Mouse (Mus musculus) heart, embryonic 15.5 days (tissue): Measurements from ENCODE around the gene Tmem240. TPM values are rescaled to one million over a fixed set of nuclear protein-coding genes. Genes with fewer than 3 reads are reported as not detected.
A peak's percentile ranks its signal among the peaks of the same experiment; 100 is the strongest.

Experiments
- ATAC-seq: fragments of 200-750 bp; cut with Nextera tagmentation; replicated peaks from 2 replicates; pipeline ENCODE4 v1.8.0; 2017; ENCODE audit warnings: low read depth, moderate TSS enrichment; ENCODE audit not compliant: insufficient number of reproducible peaks, insufficient read depth, low FRiP score
- H3K27ac ChIP-seq: fragments of 300-500 bp; sonication (generic); 2 replicates; pipeline ENCODE4 v1.5.1; 2015; ENCODE audit warnings: mild to moderate bottlenecking, inconsistent platforms
- H3K27me3 ChIP-seq: fragments of 300-500 bp; sonication (generic); 2 replicates; pipeline ENCODE4 v1.6.1; 2015; ENCODE audit warnings: inconsistent platforms
- H3K36me3 ChIP-seq: fragments of 300-500 bp; sonication (generic); 2 replicates; pipeline ENCODE4 v1.6.1; 2015; ENCODE audit warnings: mild to moderate bottlenecking, inconsistent platforms
- H3K4me1 ChIP-seq: fragments of 300-500 bp; sonication (generic); replicated peaks from 2 replicates; pipeline ENCODE4 v1.6.1; 2015; ENCODE audit warnings: inconsistent platforms
- H3K4me2 ChIP-seq: fragments of 300-500 bp; sonication (generic); 2 replicates; pipeline ENCODE4 v1.6.1; 2015; ENCODE audit warnings: inconsistent platforms, mild to moderate bottlenecking, moderate library complexity
- H3K4me3 ChIP-seq: fragments of 300-500 bp; sonication (generic); 2 replicates; pipeline ENCODE4 v1.5.1; 2015; ENCODE audit warnings: mild to moderate bottlenecking, inconsistent platforms
- H3K9ac ChIP-seq: fragments of 300-500 bp; sonication (generic); 2 replicates; pipeline ENCODE4 v1.6.1; 2015; ENCODE audit warnings: mild to moderate bottlenecking, inconsistent platforms
- H3K9me3 ChIP-seq: fragments of 300-500 bp; sonication (generic); replicated peaks from 2 replicates; pipeline ENCODE4 v1.6.1; 2016; ENCODE audit warnings: inconsistent platforms
- WGBS: fragments of 180-500 bp; shearing (Covaris S2); methylation state at CpG from one replicate; pipeline ENCODE4 v1.1.7; 2015; ENCODE audit warnings: mixed read lengths; 5-methylcytosine and 5-hydroxymethylcytosine counted together
- polyA plus RNA-seq: library from polyadenylated mRNA; unstranded; fragments of >200 nt; fragmentation: Nextera tagmentation; extraction: Ambion mirVana; gene quantifications from 2 replicates; pipeline ENCODE4 v1.2.1, GENCODE M21; 2015

The Tmem240 gene
- polyA plus RNA-seq, 1 experiment from 2014 or later: 0.53 TPM

DNA sequence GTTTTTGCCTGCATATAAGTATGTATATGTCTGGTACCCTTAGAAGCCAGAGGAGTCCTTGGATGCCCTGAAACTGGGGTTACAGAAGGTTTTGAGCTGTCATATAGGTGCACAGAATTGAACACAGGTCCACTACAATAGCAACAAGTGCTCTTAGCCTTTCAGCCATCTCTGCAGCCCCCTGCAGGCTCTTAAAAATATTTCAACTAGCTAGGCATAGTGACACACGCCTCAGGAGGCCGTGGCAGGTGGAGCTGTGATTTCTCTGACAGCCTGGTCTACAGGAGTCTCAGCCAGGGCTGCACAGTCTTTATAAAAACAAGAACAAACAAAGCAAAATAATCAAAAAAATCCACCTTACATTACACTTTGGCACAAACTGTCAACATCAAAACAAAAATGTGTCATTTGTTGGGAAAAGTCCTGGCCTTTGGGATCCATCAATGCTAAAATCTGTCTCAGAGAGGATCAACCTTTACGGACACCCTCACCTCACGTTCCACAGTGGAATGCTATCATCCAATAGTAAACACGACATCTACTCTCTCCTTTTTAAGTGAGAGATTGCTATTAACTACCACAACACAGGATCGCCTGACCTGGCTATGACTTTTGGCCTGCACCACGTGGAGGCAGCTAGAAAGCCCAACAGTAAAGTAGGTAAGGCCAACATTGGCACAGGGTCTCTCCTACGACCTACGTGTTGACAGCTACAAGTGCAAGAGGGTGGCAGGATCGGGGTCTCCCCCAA is 25.4 kb downstream of the Tmem240 start:
- Histone ChIP-seq H3K36me3 (peaks cover 18% of the 10 kb centered on the region), H3K4me3 (peak overlapping the region; percentile 82), H3K27ac (peak overlapping the region; percentile 88), H3K27me3 (no peaks in the 10 kb centered on the region), H3K4me1 (peaks cover 40% of the 10 kb centered on the region), H3K9ac (peak overlapping the region; percentile 82), H3K9me3 (no peaks in the 10 kb centered on the region), H3K4me2 (peak overlapping the region; percentile 95)
- ATAC-seq: no peak
- 2% methylated on average over 10 of the region's 10 CpGs for WGBS

DNA sequence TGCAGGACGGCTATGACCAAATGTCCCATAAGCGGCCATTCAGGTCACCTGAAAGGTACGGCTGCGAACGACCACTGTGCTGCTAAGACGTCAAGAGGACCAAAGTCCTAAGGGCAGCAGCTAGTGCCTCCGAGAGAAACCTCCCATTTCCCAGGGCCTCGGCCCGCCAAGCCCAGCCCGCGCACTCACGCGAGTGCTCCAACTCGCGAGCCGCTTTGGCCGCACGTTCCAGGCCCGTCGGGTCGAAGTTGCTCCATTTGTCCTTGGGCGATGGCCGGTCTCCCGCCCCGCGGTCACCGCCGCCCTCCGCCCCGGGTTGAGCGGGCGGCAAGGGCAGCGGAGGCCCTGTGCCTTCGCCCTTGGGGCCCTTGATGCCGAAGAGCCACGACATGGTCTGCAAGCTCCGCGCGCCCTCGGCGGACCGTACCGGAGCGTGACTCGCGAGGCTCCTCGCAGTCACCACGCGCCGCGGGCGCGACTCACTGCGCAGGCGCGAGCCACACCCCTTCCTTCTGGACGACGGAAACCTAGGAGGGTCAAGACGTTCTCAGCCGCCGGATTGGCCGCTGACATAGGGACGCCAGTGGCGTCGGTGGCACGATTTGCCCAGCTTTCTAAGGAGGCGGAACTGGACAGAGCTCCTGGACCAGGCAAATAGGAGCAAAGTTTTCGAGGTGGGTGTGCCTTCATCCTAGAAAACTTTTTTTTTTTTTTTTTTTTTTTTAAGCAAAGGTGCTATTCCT is 26.2 kb downstream of the Tmem240 start, which contains the start of gene Atad3a:
Atad3a (minus strand) TSS at position 481 of the 743 bp plus-strand sequence.
- WGBS: under 1% methylated on average over 67 of the region's 68 CpGs
- Histone ChIP-seq H3K4me1 (peaks cover 40% of the 10 kb centered on the region), H3K4me3 (peak within 1 kb of the TSS; percentile 82), H3K27me3 (no peaks in the 10 kb centered on the region), H3K27ac (peak within 1 kb of the TSS; percentile 88), H3K36me3 (peaks cover 11% of the 10 kb centered on the region), H3K4me2 (peak within 1 kb of the TSS; percentile 95), H3K9me3 (no peaks in the 10 kb centered on the region), H3K9ac (peak within 1 kb of the TSS; percentile 82)
- peak; percentile 97 for ATAC-seq

DNA sequence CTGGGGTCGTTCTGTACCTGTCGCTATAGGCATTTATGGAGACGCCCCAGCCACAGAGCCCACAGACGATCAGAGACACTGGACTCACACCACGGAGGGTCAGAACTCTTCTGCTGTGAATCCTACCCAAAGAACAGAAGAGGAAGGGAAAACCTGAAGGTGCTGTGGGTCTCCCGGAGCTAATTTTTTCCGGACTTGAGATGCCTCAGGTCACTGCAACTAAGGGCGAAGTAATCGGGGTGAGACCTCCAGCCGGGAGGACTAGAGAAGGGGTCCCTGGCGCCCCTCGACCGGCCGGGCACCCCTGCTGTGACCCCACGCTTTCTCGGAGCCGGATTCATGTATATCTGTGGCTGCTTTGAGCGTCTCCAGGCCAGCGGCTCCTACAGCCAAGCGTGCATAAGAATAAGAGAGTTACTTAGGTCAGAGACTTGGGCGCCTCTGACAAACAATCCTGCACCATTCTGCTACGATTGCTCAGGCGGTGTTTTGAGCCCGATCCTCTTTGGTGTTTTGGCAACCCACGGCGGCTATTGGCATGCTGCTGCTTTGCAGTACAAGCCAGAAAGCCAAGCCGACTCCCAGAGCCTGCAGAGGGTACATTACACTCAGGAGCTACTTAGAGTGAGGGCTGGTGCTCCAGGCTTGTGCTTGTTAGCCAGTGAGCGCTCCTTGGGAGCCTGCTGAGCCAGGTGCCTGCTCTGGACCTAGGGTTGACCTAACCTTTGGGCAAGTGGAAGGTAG is 26.9 kb downstream of the Tmem240 start:
- Histone ChIP-seq H3K4me3 (peak overlapping the region; percentile 82), H3K4me2 (peak overlapping the region; percentile 95), H3K27ac (peak overlapping the region; percentile 64), H3K27me3 (no peaks in the 10 kb centered on the region), H3K4me1 (peaks cover 40% of the 10 kb centered on the region), H3K36me3 (peaks cover 3% of the 10 kb centered on the region), H3K9me3 (no peaks in the 10 kb centered on the region), H3K9ac (peak overlapping the region; percentile 77)
- ATAC-seq: no peak; the same call in 1 of the 2 replicates
- 2% methylated on average over 28 of the region's 28 CpGs for WGBS

DNA sequence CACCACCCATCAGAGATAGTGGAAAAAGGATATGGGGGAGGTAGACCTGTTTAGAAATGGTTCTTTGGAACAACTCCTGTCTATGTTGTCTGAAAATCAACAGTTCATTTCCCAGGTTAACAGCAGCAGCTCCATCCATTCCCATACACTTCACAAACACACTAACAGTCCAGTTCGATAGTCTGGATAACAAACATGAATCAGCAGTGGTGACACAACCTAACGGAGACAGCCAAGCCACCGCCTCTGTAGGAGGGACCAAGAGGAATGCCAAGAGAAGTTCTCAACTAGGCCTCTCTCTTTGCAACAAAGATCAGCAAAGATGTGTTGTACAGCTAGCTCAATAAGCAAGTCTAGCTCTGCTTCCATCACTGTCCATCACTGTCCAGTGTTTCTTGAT is 27.8 kb downstream of the Tmem240 start:
- Histone ChIP-seq H3K4me1 (peaks cover 33% of the 10 kb centered on the region), H3K9me3 (no peaks in the 10 kb centered on the region), H3K36me3 (no peaks in the 10 kb centered on the region), H3K27ac (no peak overlapping the region), H3K4me2 (no peak overlapping the region; the same call in 1 of the 2 replicates), H3K9ac (no peak overlapping the region), H3K4me3 (no peak overlapping the region), H3K27me3 (no peaks in the 10 kb centered on the region)
- no peak for ATAC-seq
- WGBS: 79% methylated on average over 3 of the region's 3 CpGs

DNA sequence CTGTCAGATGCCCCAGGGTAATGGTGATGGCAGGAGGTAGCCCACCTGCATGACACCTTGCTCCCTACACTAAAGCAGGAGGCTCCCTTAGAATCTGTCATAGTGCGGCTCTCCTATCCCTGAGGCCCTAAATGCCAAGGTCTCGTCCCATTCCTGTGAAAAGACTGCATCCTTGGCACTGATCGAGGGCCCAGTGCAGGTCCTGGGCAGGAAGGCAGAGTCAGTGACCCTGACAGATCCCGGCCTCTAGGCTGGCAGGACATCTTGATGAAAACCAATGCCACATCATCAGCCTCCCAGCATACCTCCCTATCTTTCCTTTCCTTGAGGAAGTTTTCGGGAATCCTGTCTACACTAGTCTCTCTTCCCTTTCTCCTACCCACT is 34.9 kb downstream of the Tmem240 start:
- Histone ChIP-seq H3K27ac (0 out of 2 replicates have a peak overlapping the region, but pooled peaks have one; percentile 74), H3K4me1 (peaks cover 22% of the 10 kb centered on the region), H3K36me3 (no peaks in the 10 kb centered on the region), H3K9me3 (no peaks in the 10 kb centered on the region), H3K9ac (peak overlapping the region; percentile 81), H3K27me3 (peaks cover 33% of the 10 kb centered on the region), H3K4me2 (peak overlapping the region; percentile 90), H3K4me3 (peak overlapping the region; percentile 59)
- no peak for ATAC-seq
- WGBS: 55% methylated on average over 5 of the region's 5 CpGs

DNA sequence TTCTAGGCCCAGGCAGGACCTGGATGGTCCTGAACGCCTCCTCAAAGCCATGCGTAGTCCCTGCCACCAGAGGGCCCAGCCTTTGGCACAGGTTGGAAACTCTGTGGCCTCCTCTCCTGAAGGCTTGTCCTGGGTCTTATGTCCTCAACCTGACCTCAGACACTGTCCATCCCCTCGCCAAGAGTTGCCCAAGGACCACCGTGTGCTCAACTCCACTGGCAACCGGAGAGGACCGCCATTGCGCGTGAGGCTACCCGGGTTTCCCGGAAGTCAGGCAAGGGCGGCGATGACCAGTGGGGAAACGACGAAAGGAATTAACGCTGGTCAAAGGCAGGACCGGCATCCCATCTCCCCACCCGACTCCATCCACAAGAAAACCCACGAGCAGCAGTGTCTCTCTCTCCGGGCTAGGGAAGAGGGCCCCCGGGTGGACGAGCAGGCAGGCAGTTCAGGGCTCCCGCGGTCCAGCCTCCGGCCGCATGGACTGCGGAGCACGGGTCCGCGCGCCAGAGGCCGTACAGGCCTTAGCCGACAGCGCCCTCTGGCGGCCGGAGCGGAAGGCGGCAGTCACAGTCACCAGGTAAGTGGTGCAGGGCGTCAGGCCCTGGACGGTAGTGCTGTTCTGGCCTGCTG is 35.4 kb downstream of the Tmem240 start:
- no peaks in the 10 kb centered on the region for H3K36me3 ChIP-seq
- peak overlapping the region; percentile 81 for H3K9ac ChIP-seq
- H3K9me3 ChIP-seq: no peaks in the 10 kb centered on the region
- peaks cover 33% of the 10 kb centered on the region for H3K27me3 ChIP-seq
- H3K4me3 ChIP-seq: peak overlapping the region; percentile 59
- H3K4me2 ChIP-seq: peak overlapping the region; percentile 90
- peak; percentile 83 for ATAC-seq
- H3K27ac ChIP-seq: peak overlapping the region; percentile 74
- WGBS: under 1% methylated on average over 39 of the region's 39 CpGs
- H3K4me1 ChIP-seq: peaks cover 27% of the 10 kb centered on the region

DNA sequence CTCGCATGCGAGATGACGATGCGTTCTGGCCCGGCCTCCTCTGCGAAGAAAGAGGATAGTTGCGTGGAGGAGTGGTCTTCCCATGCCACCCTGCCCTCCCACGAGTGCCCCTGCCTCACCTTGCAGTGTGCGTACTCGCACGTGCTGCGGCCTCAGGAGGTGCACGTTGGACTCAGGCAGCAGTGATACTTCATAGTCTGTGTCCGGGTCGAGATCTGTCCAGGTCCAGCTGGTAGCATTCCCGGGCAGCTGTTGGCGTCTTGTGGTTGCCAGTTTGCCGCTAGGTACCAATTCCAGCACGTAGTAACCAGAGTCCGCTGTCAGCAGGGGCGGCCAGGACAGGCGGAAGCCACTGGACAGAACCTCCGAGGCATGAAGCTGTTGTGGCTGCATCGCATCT is 36.0 kb downstream of the Tmem240 start:
- Histone ChIP-seq H3K9me3 (no peaks in the 10 kb centered on the region), H3K4me3 (peak overlapping the region; percentile 59), H3K4me1 (peaks cover 33% of the 10 kb centered on the region), H3K27me3 (peaks cover 33% of the 10 kb centered on the region), H3K9ac (peak overlapping the region; percentile 81), H3K4me2 (peak overlapping the region; percentile 90), H3K36me3 (no peaks in the 10 kb centered on the region), H3K27ac (no peak overlapping the region)
- 46% methylated on average over 24 of the region's 24 CpGs for WGBS
- ATAC-seq: no peak

DNA sequence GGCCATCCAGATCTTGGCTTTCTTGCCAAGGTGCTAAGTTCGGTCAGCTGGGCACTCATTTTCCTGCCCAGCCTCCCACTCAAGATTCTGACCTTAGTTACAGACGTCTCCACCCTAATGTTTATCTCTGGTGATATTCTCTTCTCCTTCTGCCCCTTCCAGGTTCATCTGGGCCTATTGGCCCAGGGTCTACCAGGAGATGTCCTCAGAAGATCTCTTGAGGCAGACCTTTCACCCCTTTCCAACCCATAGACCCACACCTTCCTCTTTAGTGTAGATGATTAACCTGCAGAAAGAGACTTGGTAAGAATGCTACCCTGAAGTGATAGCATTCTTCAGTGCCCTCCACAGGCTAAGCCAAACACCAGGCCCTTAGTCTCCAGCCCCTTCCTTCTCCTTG is 37.1 kb downstream of the Tmem240 start:
- H3K27me3 ChIP-seq: peaks cover 33% of the 10 kb centered on the region
- peaks cover 41% of the 10 kb centered on the region for H3K4me1 ChIP-seq
- H3K36me3 ChIP-seq: no peaks in the 10 kb centered on the region
- no peak overlapping the region for H3K9ac ChIP-seq
- H3K9me3 ChIP-seq: no peaks in the 10 kb centered on the region
- no peak overlapping the region for H3K27ac ChIP-seq
- no peak for ATAC-seq
- 70% methylated on average over 2 of the region's 2 CpGs for WGBS
- H3K4me2 ChIP-seq: no peak overlapping the region
- no peak overlapping the region for H3K4me3 ChIP-seq

DNA sequence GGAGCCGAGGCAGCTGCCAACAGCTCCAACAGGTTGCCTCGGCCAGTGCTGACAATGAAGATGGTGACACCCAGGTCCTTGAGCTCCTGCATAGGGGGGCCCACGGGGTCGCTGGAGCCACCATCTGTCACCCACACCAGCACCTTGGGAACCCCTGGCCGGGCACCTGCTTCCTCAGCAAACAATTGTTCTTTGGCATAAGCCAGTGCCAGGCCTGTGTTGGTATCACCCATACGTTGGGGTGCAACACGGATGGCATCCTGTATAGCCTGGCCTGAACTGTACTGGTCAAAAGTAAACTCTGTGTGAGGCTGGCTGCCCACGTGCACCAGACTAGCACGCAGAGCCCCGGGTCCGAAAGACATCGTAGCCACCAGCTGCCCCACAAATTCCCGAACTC is 38.2 kb downstream of the Tmem240 start:
- peaks cover 49% of the 10 kb centered on the region for H3K4me1 ChIP-seq

DNA sequence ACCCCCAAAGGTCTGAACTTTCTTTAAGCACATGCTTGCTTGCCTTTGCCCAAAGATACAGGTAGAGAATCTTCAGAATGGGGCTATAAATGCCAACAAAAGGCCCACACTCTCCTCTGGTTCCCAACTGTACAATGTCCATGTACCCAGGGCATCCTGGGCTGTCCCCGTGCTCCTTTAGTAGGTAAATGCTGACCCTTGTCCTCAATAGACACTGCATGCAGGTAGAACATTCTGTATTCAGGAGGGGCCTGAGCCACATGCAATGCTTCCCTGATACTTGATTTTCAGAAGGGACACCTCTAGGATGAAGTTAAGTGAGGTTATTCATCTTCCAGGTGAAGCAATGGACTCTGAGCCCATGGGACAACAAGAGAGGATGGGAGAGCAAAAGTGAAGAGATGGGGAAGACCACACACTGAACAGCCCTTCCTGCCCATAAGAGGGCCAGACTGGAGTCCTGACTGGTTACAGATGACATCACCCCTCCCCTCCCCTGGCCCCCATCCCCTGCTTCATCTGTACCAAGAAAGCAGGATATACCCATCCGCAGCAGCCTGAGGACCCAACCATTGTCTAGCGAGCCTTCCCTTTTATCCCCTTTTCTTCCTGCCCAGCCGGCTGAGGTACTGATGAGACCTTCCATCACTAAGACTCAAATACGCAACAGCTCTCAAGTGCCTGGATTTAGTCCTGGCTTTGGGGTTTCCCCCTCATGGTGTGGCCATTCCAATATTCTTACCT is 38.9 kb downstream of the Tmem240 start:
- Histone ChIP-seq H3K27me3 (peaks cover 33% of the 10 kb centered on the region), H3K9me3 (no peaks in the 10 kb centered on the region), H3K36me3 (no peaks in the 10 kb centered on the region), H3K4me1 (peaks cover 53% of the 10 kb centered on the region), H3K4me3 (peak overlapping the region; percentile 47), H3K4me2 (peak overlapping the region; percentile 81), H3K27ac (no peak overlapping the region), H3K9ac (peak overlapping the region; percentile 41; the same call in 1 of the 2 replicates)
- 39% methylated on average over 5 of the region's 5 CpGs for WGBS
- no peak for ATAC-seq

More for the DNA sequence above, 38.2 kb downstream of the Tmem240 start:
- 89% methylated on average over 13 of the region's 13 CpGs for WGBS
- no peak overlapping the region for H3K4me2 ChIP-seq
- no peak overlapping the region for H3K9ac ChIP-seq
- H3K36me3 ChIP-seq: no peaks in the 10 kb centered on the region
- H3K4me3 ChIP-seq: no peak overlapping the region
- no peak for ATAC-seq
- no peaks in the 10 kb centered on the region for H3K9me3 ChIP-seq
- peaks cover 33% of the 10 kb centered on the region for H3K27me3 ChIP-seq
- H3K27ac ChIP-seq: no peak overlapping the region
